Mouse (Mus musculus) lung, adult 2 months (tissue): ENCODE data around the gene Erlin1.

ENCODE experiments used
- CTCF ChIP-seq: fragments of 200-500 bp; IDR thresholded peaks from 2 replicates; pipeline ENCODE4 v1.5.1; 2011; ENCODE audit warnings: mild to moderate bottlenecking, low read length, control low read depth; ENCODE audit not compliant: insufficient read depth
- POLR2A ChIP-seq: fragments of 200-500 bp; IDR thresholded peaks from 2 replicates; pipeline ENCODE4 v1.6.1; 2011; ENCODE audit warnings: low read depth, mild to moderate bottlenecking, control low read depth, low read length, borderline replicate concordance; ENCODE audit errors: extremely low read depth

GRCm38 (mm10) chr19:44008784-44009183 is 60.8 kb downstream of the Erlin1 start:
- no peak for TF ChIP-seq CTCF
- TF ChIP-seq POLR2A: no peak
